In the genomic region with DNA sequence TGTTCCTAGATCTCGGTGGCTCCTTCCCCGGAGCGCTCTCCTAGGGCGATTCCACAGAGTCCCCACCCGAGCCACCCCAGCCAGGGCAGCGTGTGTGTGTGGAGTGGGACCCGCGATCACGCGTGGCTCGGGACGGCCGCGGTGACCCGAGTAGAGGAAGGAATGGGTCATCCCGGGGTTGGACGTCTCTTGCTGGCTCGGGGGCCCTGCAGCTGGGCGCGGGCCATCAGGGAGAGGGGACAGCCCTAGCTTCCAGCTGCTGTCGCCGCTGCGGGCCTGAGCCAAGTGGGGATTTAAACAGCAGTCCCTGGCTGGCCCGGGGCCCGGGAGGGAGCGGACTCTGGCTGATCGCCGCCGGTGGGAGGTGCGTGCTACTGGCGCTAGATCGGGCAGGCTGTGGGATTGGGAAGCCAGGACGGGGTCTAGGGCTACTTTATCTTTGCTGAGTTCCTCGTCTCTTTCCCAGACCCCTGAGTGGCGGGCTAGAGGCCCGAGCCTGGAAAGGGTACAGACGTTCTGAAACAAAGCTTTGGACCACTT, we compare ENCODE assay signal across 8 mouse cellular contexts. TPM values are rescaled to one million over a fixed set of nuclear protein-coding genes. Genes with fewer than 3 reads are reported as not detected.
DNase-seq lines count a peak whose midpoint lies in the region; ATAC-seq and TF ChIP-seq lines count a peak whose summit lies in the region.

No protein-coding gene starts in this region.

- H3K9ac ChIP-seq in hindbrain, embryonic 14.5 days, result peak overlapping the region; percentile 96

- in situ Hi-C loops in Patski (cut with MboI; ENCODE audit: low pct_unique_long_range_greater_than_20kb), result no loop called here

- TF ChIP-seq CTCF in Patski (IDR thresholded peaks at IDR 0.05), result no peak

- peak; percentile 15 for DNase-seq in Patski (ENCODE audit: low read depth, low spot score)
- DNase-seq in cerebellum, postnatal 14 days, result peak; percentile 86 to 88
- DNase-seq in frontal cortex, postnatal 25 days (ENCODE audit: low spot score in 2 of 2), result peak; percentile 64 to 68
- DNase-seq in hindbrain, embryonic 14.5 days (ENCODE audit: low spot score), result peak; percentile 73
- peak; percentile 86 to 88 for DNase-seq in layer of hippocampus, postnatal 36 days
- peak; percentile 91 for DNase-seq in lung, postnatal 25 days (ENCODE audit: low spot score)
- DNase-seq in retina, postnatal 7 days (ENCODE audit: low read depth, low spot score), result peak; percentile 71
- peak; percentile 85 for DNase-seq in urinary bladder, adult 2 months (ENCODE audit: low spot score)

- no peaks in the 10 kb centered on the region for H3K9me3 ChIP-seq in hindbrain, embryonic 14.5 days (ENCODE audit: control insufficient read depth, low read length)

- H3K36me3 ChIP-seq in hindbrain, embryonic 14.5 days (replicated peaks; ENCODE audit: control insufficient read depth, insufficient read depth), result peaks cover 13% of the 10 kb centered on the region; the same call in 1 of the 2 replicates

- CTCF ChIA-PET in Patski (lab: Charles Lee), result interaction anchor here (0.8 to 1.3 kb wide), 2 partner anchors 11 to 29 kb away, joined by 3 to 4 read pairs; no protein-coding TSS in a partner anchor

- peak overlapping the region; percentile 95 for H3K27ac ChIP-seq in hindbrain, embryonic 14.5 days

- H3K27me3 ChIP-seq in Patski, result no peaks in the 10 kb centered on the region
- no peaks in the 10 kb centered on the region for H3K27me3 ChIP-seq in hindbrain, embryonic 14.5 days (ENCODE audit: control insufficient read depth, insufficient read depth, low read length)

- H3K4me3 ChIP-seq in hindbrain, embryonic 14.5 days (replicated peaks; ENCODE audit: low read length), result peak overlapping the region; percentile 98

- peaks cover 36% of the 10 kb centered on the region for H3K4me1 ChIP-seq in hindbrain, embryonic 14.5 days (replicated peaks; ENCODE audit: control insufficient read depth, insufficient read depth, low read length)

- POLR2A ChIA-PET in Patski (lab: Charles Lee), result interaction anchor here (0.7 kb wide), 1 partner anchor 16 kb away, joined by 4 read pairs; no protein-coding TSS in a partner anchor

- under 1% methylated on average over 37 of the region's 37 CpGs for WGBS in hindbrain, embryonic 14.5 days

- peak overlapping the region; percentile 68 for H3K4me2 ChIP-seq in hindbrain, embryonic 14.5 days (replicated peaks)

- ATAC-seq in Patski, result peak; percentile 77
- peak; percentile 77 for ATAC-seq in hindbrain, embryonic 14.5 days (ENCODE audit: low FRiP score)

RNA-seq across cellular contexts. Expression of gene Cblb, which starts 0.8 kb away (rescaled TPM):
- polyA plus RNA-seq in Patski (2021), result 7.4 TPM
- 15.6 and 16.8 TPM in 2 replicates for polyA plus RNA-seq in hindbrain, embryonic 14.5 days (2014; fragmentation: Nextera tagmentation; extraction: Ambion mirVana)
- 10 to 100 TPM; 39.2 to 43.4 TPM for total RNA-seq in layer of hippocampus, postnatal 36 days (2021)
- 9.6 and 10.8 TPM in 2 replicates for polyA plus RNA-seq in urinary bladder, adult 2 months (2012; rRNA removed)

Comparison
In these comparisons a context has a peak if more than half of its experiments do, and no peak if none do; other contexts are left out.
1. Peak in every context shown above with its lines: DNase-seq, ATAC-seq, H3K4me3 ChIP-seq and H3K27ac ChIP-seq.
2. DNase-seq: peak in every context shown above with its lines; median percentile 91 in lung, postnatal 25 days; 87 in cerebellum, postnatal 14 days; 87 in layer of hippocampus, postnatal 36 days; 85 in urinary bladder, adult 2 months; 73 in hindbrain, embryonic 14.5 days; 71 in retina, postnatal 7 days; 66 in frontal cortex, postnatal 25 days; 15 in Patski.